Mouse (Mus musculus): Measurements from ENCODE around the gene Sstr3. TPM values are rescaled to one million over a fixed set of nuclear protein-coding genes. Genes with fewer than 3 reads are reported as not detected.

Gene Sstr3
- polyA plus RNA-seq, 1 experiment from 2014 or later, result 0.61 TPM

- no peak for ATAC-seq (ENCODE audit: low FRiP score, low read depth)
- no peak overlapping the region for H3K4me2 ChIP-seq
These were observed 22.6 kb downstream of the Sstr3 start for GRCm38 (mm10) chr15:78521892-78522291.

GRCm38 (mm10) chr15:78521331-78521730 lies 23.2 kb downstream of the Sstr3 start:
- H3K4me1 ChIP-seq (replicated peaks), result no peaks in the 10 kb centered on the region
- no peak overlapping the region for H3K4me2 ChIP-seq
- H3K4me3 ChIP-seq, result no peak overlapping the region
- H3K36me3 ChIP-seq, result no peaks in the 10 kb centered on the region
- 77% methylated on average over 8 of the region's 8 CpGs for WGBS
- no peaks in the 10 kb centered on the region for H3K9me3 ChIP-seq
- H3K27me3 ChIP-seq, result no peaks in the 10 kb centered on the region
- no peak for ATAC-seq (ENCODE audit: low FRiP score, low read depth)
- no peak overlapping the region for H3K9ac ChIP-seq
- no peak overlapping the region for H3K27ac ChIP-seq (replicated peaks)

More at GRCm38 (mm10) chr15:78521892-78522291, 22.6 kb downstream of the Sstr3 start:
- Histone ChIP-seq H3K36me3 (no peaks in the 10 kb centered on the region), H3K4me1 (replicated peaks) (no peaks in the 10 kb centered on the region), H3K27me3 (no peaks in the 10 kb centered on the region), H3K27ac (replicated peaks) (no peak overlapping the region), H3K9me3 (no peaks in the 10 kb centered on the region), H3K9ac (no peak overlapping the region), H3K4me3 (no peak overlapping the region)
- WGBS, result 74% methylated on average over 6 of the region's 6 CpGs

GRCm38 (mm10) chr15:78520112-78520715 lies 24.3 kb downstream of the Sstr3 start:
- Histone ChIP-seq H3K4me2 (no peak overlapping the region), H3K9ac (no peak overlapping the region), H3K9me3 (no peaks in the 10 kb centered on the region), H3K4me3 (no peak overlapping the region), H3K27me3 (no peaks in the 10 kb centered on the region), H3K36me3 (no peaks in the 10 kb centered on the region), H3K27ac (replicated peaks) (no peak overlapping the region), H3K4me1 (replicated peaks) (0 out of 2 replicates have a peak, but pooled peaks cover under 1% of the 10 kb centered on the region)
- 70% methylated on average over 13 of the region's 13 CpGs for WGBS
- ATAC-seq (ENCODE audit: low FRiP score, low read depth), result no peak

GRCm38 (mm10) chr15:78518221-78518620 lies 26.3 kb downstream of the Sstr3 start:
- no peak overlapping the region for H3K4me3 ChIP-seq
- no peak overlapping the region for H3K9ac ChIP-seq
- no peaks in the 10 kb centered on the region for H3K9me3 ChIP-seq
- H3K27ac ChIP-seq (replicated peaks), result no peak overlapping the region
- H3K36me3 ChIP-seq, result no peaks in the 10 kb centered on the region
- 0 out of 2 replicates have a peak, but pooled peaks cover 6% of the 10 kb centered on the region for H3K4me1 ChIP-seq (replicated peaks)
- H3K4me2 ChIP-seq, result no peak overlapping the region
- H3K27me3 ChIP-seq, result no peaks in the 10 kb centered on the region
- ATAC-seq (ENCODE audit: low FRiP score, low read depth), result no peak
- WGBS, result 73% methylated on average over 7 of the region's 7 CpGs

GRCm38 (mm10) chr15:78515759-78516158 lies 28.7 kb downstream of the Sstr3 start:
- Histone ChIP-seq H3K36me3 (no peaks in the 10 kb centered on the region), H3K4me1 (replicated peaks) (0 out of 2 replicates have a peak, but pooled peaks cover 6% of the 10 kb centered on the region), H3K4me3 (no peak overlapping the region), H3K9me3 (no peaks in the 10 kb centered on the region), H3K4me2 (no peak overlapping the region), H3K9ac (no peak overlapping the region), H3K27me3 (no peaks in the 10 kb centered on the region), H3K27ac (replicated peaks) (no peak overlapping the region)
- WGBS, result 91% methylated on average over 4 of the region's 6 CpGs
- ATAC-seq (ENCODE audit: low FRiP score, low read depth), result no peak

- WGBS, result 30% methylated on average over 7 of the region's 7 CpGs
- no peaks in the 10 kb centered on the region for H3K9me3 ChIP-seq
- H3K4me1 ChIP-seq (replicated peaks), result peaks cover 13% of the 10 kb centered on the region
- H3K27me3 ChIP-seq, result no peaks in the 10 kb centered on the region
- no peak overlapping the region for H3K27ac ChIP-seq (replicated peaks)
- H3K36me3 ChIP-seq, result no peaks in the 10 kb centered on the region
- no peak for ATAC-seq (ENCODE audit: low FRiP score, low read depth)
- no peak overlapping the region for H3K4me3 ChIP-seq
- H3K4me2 ChIP-seq, result no peak overlapping the region
- no peak overlapping the region for H3K9ac ChIP-seq
These were observed 29.9 kb downstream of the Sstr3 start for GRCm38 (mm10) chr15:78514393-78515146.

- ATAC-seq (ENCODE audit: low FRiP score, low read depth), result no peak
- WGBS, result 88% methylated on average over 14 of the region's 14 CpGs
- Histone ChIP-seq H3K9ac (no peak overlapping the region), H3K4me1 (replicated peaks) (peaks cover 13% of the 10 kb centered on the region), H3K4me3 (no peak overlapping the region), H3K27me3 (no peaks in the 10 kb centered on the region), H3K9me3 (no peaks in the 10 kb centered on the region), H3K36me3 (no peaks in the 10 kb centered on the region), H3K27ac (replicated peaks) (no peak overlapping the region), H3K4me2 (no peak overlapping the region)
These were observed 31.5 kb downstream of the Sstr3 start for GRCm38 (mm10) chr15:78513019-78513418.

GRCm38 (mm10) chr15:78511951-78512350 lies 32.5 kb downstream of the Sstr3 start:
- Histone ChIP-seq H3K36me3 (no peaks in the 10 kb centered on the region), H3K4me2 (no peak overlapping the region), H3K9me3 (no peaks in the 10 kb centered on the region), H3K9ac (no peak overlapping the region), H3K4me3 (no peak overlapping the region), H3K4me1 (replicated peaks) (peaks cover 13% of the 10 kb centered on the region), H3K27me3 (no peaks in the 10 kb centered on the region), H3K27ac (replicated peaks) (no peak overlapping the region)
- ATAC-seq (ENCODE audit: low FRiP score, low read depth), result no peak
- WGBS, result 88% methylated on average over 7 of the region's 7 CpGs

- no peaks in the 10 kb centered on the region for H3K27me3 ChIP-seq
- no peak for ATAC-seq (ENCODE audit: low FRiP score, low read depth)
- 93% methylated on average over 6 of the region's 6 CpGs for WGBS
These were observed 33.7 kb downstream of the Sstr3 start for GRCm38 (mm10) chr15:78510736-78511135.

GRCm38 (mm10) chr15:78510121-78510576 lies 34.3 kb downstream of the Sstr3 start:
- H3K4me1 ChIP-seq (replicated peaks), result peaks cover 13% of the 10 kb centered on the region
- 45% methylated on average over 8 of the region's 8 CpGs for WGBS
- H3K9me3 ChIP-seq, result no peaks in the 10 kb centered on the region
- no peaks in the 10 kb centered on the region for H3K27me3 ChIP-seq
- ATAC-seq (ENCODE audit: low FRiP score, low read depth), result no peak
- no peaks in the 10 kb centered on the region for H3K36me3 ChIP-seq
- H3K4me3 ChIP-seq, result no peak overlapping the region
- no peak overlapping the region for H3K27ac ChIP-seq (replicated peaks)
- H3K9ac ChIP-seq, result no peak overlapping the region
- H3K4me2 ChIP-seq, result no peak overlapping the region

More at GRCm38 (mm10) chr15:78510736-78511135, 33.7 kb downstream of the Sstr3 start:
- H3K4me2 ChIP-seq, result no peak overlapping the region
- no peak overlapping the region for H3K27ac ChIP-seq (replicated peaks)
- no peak overlapping the region for H3K9ac ChIP-seq
- H3K36me3 ChIP-seq, result no peaks in the 10 kb centered on the region
- H3K9me3 ChIP-seq, result no peaks in the 10 kb centered on the region
- peaks cover 13% of the 10 kb centered on the region for H3K4me1 ChIP-seq (replicated peaks)
- no peak overlapping the region for H3K4me3 ChIP-seq

- H3K9ac ChIP-seq, result no peak overlapping the region
- no peaks in the 10 kb centered on the region for H3K9me3 ChIP-seq
- ATAC-seq (ENCODE audit: low FRiP score, low read depth), result no peak
- H3K4me3 ChIP-seq, result no peak overlapping the region
- no peaks in the 10 kb centered on the region for H3K36me3 ChIP-seq
- 45% methylated on average over 12 of the region's 12 CpGs for WGBS
- peaks cover 7% of the 10 kb centered on the region for H3K4me1 ChIP-seq (replicated peaks)
- H3K4me2 ChIP-seq, result no peak overlapping the region
- H3K27ac ChIP-seq (replicated peaks), result no peak overlapping the region
- no peaks in the 10 kb centered on the region for H3K27me3 ChIP-seq
These were observed 35.1 kb downstream of the Sstr3 start for GRCm38 (mm10) chr15:78509297-78509899.

GRCm38 (mm10) chr15:78508443-78508842 lies 36.0 kb downstream of the Sstr3 start:
- H3K36me3 ChIP-seq, result no peaks in the 10 kb centered on the region
- H3K27me3 ChIP-seq, result no peaks in the 10 kb centered on the region
- H3K4me3 ChIP-seq, result no peak overlapping the region
- ATAC-seq (ENCODE audit: low FRiP score, low read depth), result no peak
- no peak overlapping the region for H3K27ac ChIP-seq (replicated peaks)
- no peak overlapping the region for H3K9ac ChIP-seq
- no peaks in the 10 kb centered on the region for H3K9me3 ChIP-seq
- peaks cover 7% of the 10 kb centered on the region for H3K4me1 ChIP-seq (replicated peaks)
- no peak overlapping the region for H3K4me2 ChIP-seq
- 63% methylated on average over 7 of the region's 7 CpGs for WGBS
